Mouse (Mus musculus) central nervous system, embryonic 11.5 days (tissue): ENCODE measurements around the gene Olfr849. TPM values are rescaled to one million over a fixed set of nuclear protein-coding genes. Genes with fewer than 3 reads are reported as not detected.

Experiments used
- polyA plus RNA-seq: library from polyadenylated mRNA; depleted of rRNA; stranded (reverse); fragments of >200 nt; gene quantifications from 2 replicates; pipeline ENCODE4 v1.2.3, GENCODE M21; 2012; rRNA removed

Gene Olfr849
- not detected in 2 replicates for polyA plus RNA-seq

GRCm38 (mm10) chr9:19439966-19440365 lies at the start of gene Olfr849:
Gene Olfr849 (plus strand): TSS chr9:19440266.

DNA sequence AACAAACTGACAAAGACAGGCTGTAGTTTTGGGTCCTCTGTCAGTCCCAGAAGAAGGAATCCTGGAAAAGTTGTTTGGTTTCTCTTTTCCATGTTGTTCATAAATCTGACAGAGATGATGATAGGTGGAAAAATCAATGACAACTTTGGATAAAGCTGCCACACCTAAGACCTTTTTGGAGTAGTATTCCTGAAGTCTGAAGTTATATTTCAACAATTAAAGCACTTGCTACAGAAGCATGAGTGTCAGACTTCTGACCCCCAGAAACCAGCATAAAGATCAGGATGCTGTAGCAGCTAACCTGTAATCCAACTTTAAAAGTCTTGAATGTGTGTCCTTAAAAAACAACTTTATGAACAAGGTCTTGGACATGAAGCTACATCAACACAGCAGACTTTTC lies 38.1 kb downstream of the Olfr849 start, which contains the start of gene Olfr850:
TSS of gene Olfr850 (minus strand) at position 101 of the 400 bp plus-strand sequence.

DNA sequence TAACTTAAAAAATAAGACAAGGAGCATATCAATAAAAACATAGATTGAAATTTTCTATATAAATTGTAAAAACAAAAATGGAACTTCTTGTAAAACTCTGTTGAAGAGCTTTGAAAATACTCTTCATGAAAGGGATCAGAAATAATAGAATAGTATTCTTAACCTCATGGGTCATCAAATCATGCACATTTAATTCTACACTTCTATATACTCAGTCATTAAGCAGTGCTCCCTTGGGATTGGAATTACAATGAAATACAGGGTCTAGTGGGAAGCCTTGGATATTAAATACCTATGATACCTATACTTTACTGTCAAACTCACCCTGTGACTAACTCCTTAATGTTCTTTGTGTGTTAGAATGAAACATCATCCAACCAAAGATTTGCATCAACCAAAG lies 52.9 kb downstream of the Olfr849 start, which contains the start of gene Olfr851:
TSS of gene Olfr851 (plus strand) at position 301 of the 400 bp plus-strand sequence.

Other genes starting within 250 kb of the Olfr849 start
- not detected in 2 replicates for gene Olfr843, start 188.3 kb upstream of the Olfr849 start, polyA plus RNA-seq
- not detected in 2 replicates for gene Olfr844, start 123.9 kb upstream of the Olfr849 start, polyA plus RNA-seq
- not detected in 2 replicates for gene Olfr845, start 103.8 kb upstream of the Olfr849 start, polyA plus RNA-seq
- not detected in 2 replicates for gene Olfr846, start 76.3 kb upstream of the Olfr849 start, polyA plus RNA-seq
- not detected in 2 replicates for gene Olfr847, start 61.6 kb upstream of the Olfr849 start, polyA plus RNA-seq
- not detected in 2 replicates for gene Olfr850, start 38.0 kb downstream of the Olfr849 start, polyA plus RNA-seq
- not detected in 2 replicates for gene Olfr851, start 53.0 kb downstream of the Olfr849 start, polyA plus RNA-seq
- gene Olfr853, start 100.8 kb downstream of the Olfr849 start, polyA plus RNA-seq: not detected in 2 replicates
- not detected in 2 replicates for gene Olfr854, start 127.1 kb downstream of the Olfr849 start, polyA plus RNA-seq
- not detected in 2 replicates for gene Olfr855, start 142.4 kb downstream of the Olfr849 start, polyA plus RNA-seq
- 29.1 and 32.6 TPM in 2 replicates for gene Zfp317, start 181.8 kb downstream of the Olfr849 start, polyA plus RNA-seq